Mouse (Mus musculus) fibroblast of lung, adult 2 months (primary cell): ENCODE measurements at regions not wholly inside any gene's neighbourhood (a gene's known extent, or its start where the extent isn't known, plus 50 kb on each side); places are given as distances from the start of the nearest gene placed in this dataset.

ENCODE experiments used
- DNase-seq: peaks from one replicate; pipeline ENCODE4 v3.0.0-alpha.2; 2011; ENCODE audit warnings: low read depth

- peak; percentile 36 for DNase-seq
Observed at GRCm38 (mm10) chr13:90738513-90738912, 166.6 kb downstream of the Atp6ap1l start.

- no peak for DNase-seq
Observed at GRCm38 (mm10) chr13:90733265-90733664, 171.9 kb downstream of the Atp6ap1l start.

- no peak for DNase-seq
Observed at GRCm38 (mm10) chr13:90729078-90729477, 176.1 kb downstream of the Atp6ap1l start.

GRCm38 (mm10) chr13:90727816-90728215 lies 177.3 kb downstream of the Atp6ap1l start:
- DNase-seq, result no peak

GRCm38 (mm10) chr13:90725053-90725827 lies 179.9 kb downstream of the Atp6ap1l start:
- DNase-seq, result no peak

GRCm38 (mm10) chr13:90724598-90724997 lies 180.6 kb downstream of the Atp6ap1l start:
- DNase-seq, result no peak

- no peak for DNase-seq
Observed at GRCm38 (mm10) chr13:90723533-90723898, 181.6 kb downstream of the Atp6ap1l start.

- no peak for DNase-seq
Observed at GRCm38 (mm10) chr13:90722599-90723532, 182.3 kb downstream of the Atp6ap1l start.

GRCm38 (mm10) chr13:90684324-90684723 lies 220.8 kb downstream of the Atp6ap1l start:
- no peak for DNase-seq

- DNase-seq, result no peak
Observed at GRCm38 (mm10) chr13:90679162-90680010, 225.8 kb downstream of the Atp6ap1l start.

GRCm38 (mm10) chr13:90673823-90674222 lies 231.3 kb downstream of the Atp6ap1l start:
- DNase-seq, result no peak

- no peak for DNase-seq
Observed at GRCm38 (mm10) chr13:90673079-90673478, 232.1 kb downstream of the Atp6ap1l start.

GRCm38 (mm10) chr13:90661567-90662141 lies 243.5 kb downstream of the Atp6ap1l start:
- DNase-seq, result no peak

GRCm38 (mm10) chr13:90660950-90661349 lies 244.2 kb downstream of the Atp6ap1l start:
- no peak for DNase-seq

- no peak for DNase-seq
Observed at GRCm38 (mm10) chr13:90659087-90659486, 246.1 kb downstream of the Atp6ap1l start.

- no peak for DNase-seq
Observed at GRCm38 (mm10) chr13:90646356-90646755, 258.8 kb downstream of the Atp6ap1l start.

GRCm38 (mm10) chr13:90644216-90644615 lies 260.9 kb downstream of the Atp6ap1l start:
- no peak for DNase-seq

GRCm38 (mm10) chr13:90643575-90644215 lies 261.5 kb downstream of the Atp6ap1l start:
- no peak for DNase-seq

GRCm38 (mm10) chr13:90643109-90643508 lies 262.0 kb downstream of the Atp6ap1l start:
- no peak for DNase-seq

GRCm38 (mm10) chr13:90642206-90642823 lies 262.8 kb downstream of the Atp6ap1l start:
- DNase-seq, result no peak
